Mouse (Mus musculus): ENCODE results near the gene Rad54l2. TPM values are rescaled to one million over a fixed set of nuclear protein-coding genes. Genes with fewer than 3 reads are reported as not detected.

The Rad54l2 gene
- total and polyA plus RNA-seq, 3 experiments, result 9.5 to 14.8 (median 10.7) TPM

DNA sequence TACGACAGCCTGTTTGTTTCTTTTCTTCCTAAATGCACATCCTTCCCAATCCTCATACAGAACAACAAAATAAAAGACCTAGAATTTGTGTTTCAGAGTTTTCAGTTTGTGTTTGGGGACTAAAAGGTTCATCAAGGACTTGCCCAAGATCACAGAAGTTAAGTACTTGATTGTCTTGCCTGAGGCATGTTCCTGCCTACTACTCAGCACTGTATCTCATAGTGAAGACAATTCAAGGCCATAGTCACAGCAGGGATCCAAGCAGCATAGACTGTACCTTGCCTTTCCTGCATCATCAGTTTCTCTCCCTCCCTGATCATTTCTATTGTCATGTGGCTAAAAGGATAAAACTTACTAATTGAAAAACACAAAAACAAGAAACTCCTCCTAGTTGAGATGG, 49.0 kb downstream of the Rad54l2 start:
- no peaks in the 10 kb centered on the region for H3K27me3 ChIP-seq (ENCODE audit: control insufficient read depth, insufficient read depth, low read length)
- intact Hi-C loops (cut with DNase I), result no loop called here
- no peak overlapping the region for H3K9ac ChIP-seq (ENCODE audit: low read depth, low read length)
- 94% methylated on average over 1 of the region's 1 CpGs for WGBS
- H3K4me1 ChIP-seq (ENCODE audit: control insufficient read depth, insufficient read depth, low read length), result no peaks in the 10 kb centered on the region
- H3K4me3 ChIP-seq, result no peak overlapping the region
- H3K27ac ChIP-seq, result no peak overlapping the region
- no peaks in the 10 kb centered on the region for H3K36me3 ChIP-seq (ENCODE audit: control insufficient read depth, insufficient read depth, low read length)
- no peak for DNase-seq
- no peak for TF ChIP-seq CTCF (IDR thresholded peaks at IDR 0.05)
- TF ChIP-seq EP300 (IDR thresholded peaks at IDR 0.05; ENCODE audit: insufficient read depth, low read depth, low read length), result no peak
- no peak for TF ChIP-seq POLR2A (IDR thresholded peaks at IDR 0.05; ENCODE audit: insufficient read depth, low read depth, low read length)
- H3K79me2 ChIP-seq (replicated peaks; ENCODE audit: control insufficient read depth, insufficient read depth, low read length), result peaks cover 1% of the 10 kb centered on the region; the same call in 1 of the 2 replicates

- whole genome bisulfite sequencing, result 78% methylated on average over 1 of the region's 1 CpGs
- H3K9ac ChIP-seq (ENCODE audit: low read depth, low read length), result no peak overlapping the region
- DNase-seq, result no peak
- no peaks in the 10 kb centered on the region for H3K27me3 ChIP-seq (ENCODE audit: control insufficient read depth, insufficient read depth, low read length)
- TF ChIP-seq POLR2A (IDR thresholded peaks at IDR 0.05; ENCODE audit: insufficient read depth, low read depth, low read length), result no peak
- no peak for TF ChIP-seq EP300 (IDR thresholded peaks at IDR 0.05; ENCODE audit: insufficient read depth, low read depth, low read length)
- TF ChIP-seq CTCF (IDR thresholded peaks at IDR 0.05), result no peak
- H3K79me2 ChIP-seq (replicated peaks; ENCODE audit: control insufficient read depth, insufficient read depth, low read length), result peaks cover 1% of the 10 kb centered on the region; the same call in 1 of the 2 replicates
- H3K4me3 ChIP-seq, result no peak overlapping the region
- no peaks in the 10 kb centered on the region for H3K4me1 ChIP-seq (ENCODE audit: control insufficient read depth, insufficient read depth, low read length)
- H3K36me3 ChIP-seq (ENCODE audit: control insufficient read depth, insufficient read depth, low read length), result no peaks in the 10 kb centered on the region
- no peak overlapping the region for H3K27ac ChIP-seq
- intact Hi-C loops (cut with DNase I), result no loop called here
These were observed 49.9 kb downstream of the Rad54l2 start for GRCm38 (mm10) chr9:106739056-106739455.

DNA sequence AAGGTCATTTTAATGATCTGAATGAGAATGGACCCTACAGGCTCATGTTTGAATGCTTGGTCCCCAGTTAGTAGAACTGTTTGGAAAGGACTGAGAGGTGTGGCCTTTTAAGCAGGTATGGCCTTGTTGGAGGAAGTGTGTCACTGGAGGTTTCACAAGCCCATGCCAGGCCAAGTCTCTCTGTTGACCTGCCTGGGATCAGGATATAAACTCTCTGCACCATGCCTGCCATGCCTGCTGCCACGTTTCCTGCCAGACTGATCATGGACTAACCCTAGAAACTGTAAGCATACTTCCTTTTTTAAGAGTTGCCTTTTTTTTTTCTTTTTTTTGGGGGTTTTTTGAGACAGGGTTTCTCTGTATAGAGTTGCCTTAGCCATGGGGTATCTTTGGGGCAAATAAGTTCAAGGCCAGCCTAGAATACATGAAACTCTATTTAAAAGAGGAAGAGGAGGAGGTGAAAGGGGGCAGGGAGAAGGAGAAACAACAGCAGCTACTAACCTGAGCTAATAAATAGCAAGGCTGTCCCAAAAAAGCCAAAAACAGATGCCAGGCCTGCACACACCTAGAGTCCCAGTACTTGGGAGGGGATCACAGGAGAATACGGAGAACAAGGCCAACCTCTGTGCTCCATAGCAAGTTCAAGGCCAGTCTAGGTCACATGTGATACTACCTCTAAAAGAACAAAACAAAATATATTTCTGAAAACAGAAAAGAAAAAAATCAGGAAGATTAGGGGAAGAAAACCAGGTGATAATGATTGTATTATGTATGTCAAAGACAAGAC, 50.6 kb downstream of the Rad54l2 start:
- H3K4me3 ChIP-seq, result no peak overlapping the region
- H3K27me3 ChIP-seq (ENCODE audit: control insufficient read depth, insufficient read depth, low read length), result no peaks in the 10 kb centered on the region
- no peak for DNase-seq
- no peak overlapping the region for H3K27ac ChIP-seq
- H3K9ac ChIP-seq (ENCODE audit: low read depth, low read length), result no peak overlapping the region
- no peak for TF ChIP-seq CTCF (IDR thresholded peaks at IDR 0.05)
- no peak for TF ChIP-seq POLR2A (IDR thresholded peaks at IDR 0.05; ENCODE audit: insufficient read depth, low read depth, low read length)
- no peak for TF ChIP-seq EP300 (IDR thresholded peaks at IDR 0.05; ENCODE audit: insufficient read depth, low read depth, low read length)
- no peaks in the 10 kb centered on the region for H3K36me3 ChIP-seq (ENCODE audit: control insufficient read depth, insufficient read depth, low read length)
- 93% methylated on average over 2 of the region's 2 CpGs for WGBS
- no peaks in the 10 kb centered on the region for H3K4me1 ChIP-seq (ENCODE audit: control insufficient read depth, insufficient read depth, low read length)
- intact Hi-C loops (cut with DNase I), result no loop called here
- H3K79me2 ChIP-seq (replicated peaks; ENCODE audit: control insufficient read depth, insufficient read depth, low read length), result peaks cover 1% of the 10 kb centered on the region; the same call in 1 of the 2 replicates

DNA sequence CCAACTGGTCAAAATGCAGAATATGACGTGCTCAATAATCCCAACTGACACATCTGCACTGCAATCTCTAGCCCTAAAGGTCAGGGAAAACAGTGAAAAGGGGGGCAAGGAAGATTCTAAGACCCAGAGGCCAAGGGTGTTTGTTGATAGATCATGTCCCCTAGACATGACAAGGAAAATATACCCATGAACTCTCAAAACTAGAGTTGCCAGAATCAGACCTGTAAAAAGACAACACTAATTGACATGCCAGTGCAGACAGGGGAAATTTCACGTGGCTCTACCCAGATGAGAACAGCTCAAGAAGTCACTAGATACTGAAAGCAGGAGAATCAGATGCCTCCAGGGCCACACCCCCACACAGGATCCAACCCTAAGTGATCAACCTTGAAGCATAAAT, 55.3 kb downstream of the Rad54l2 start:
- H3K27ac ChIP-seq, result no peak overlapping the region
- intact Hi-C loops (cut with DNase I), result no loop called here
- TF ChIP-seq EP300 (IDR thresholded peaks at IDR 0.05; ENCODE audit: insufficient read depth, low read depth, low read length) (no peak), POLR2A (IDR thresholded peaks at IDR 0.05; ENCODE audit: insufficient read depth, low read depth, low read length) (no peak), CTCF (IDR thresholded peaks at IDR 0.05) (no peak)
- WGBS, result 80% methylated on average over 2 of the region's 2 CpGs
- no peak for DNase-seq
- H3K27me3 ChIP-seq (ENCODE audit: control insufficient read depth, insufficient read depth, low read length), result no peaks in the 10 kb centered on the region
- H3K4me1 ChIP-seq (ENCODE audit: control insufficient read depth, insufficient read depth, low read length), result no peaks in the 10 kb centered on the region
- H3K79me2 ChIP-seq (replicated peaks; ENCODE audit: control insufficient read depth, insufficient read depth, low read length), result peaks cover 1% of the 10 kb centered on the region; the same call in 1 of the 2 replicates
- H3K4me3 ChIP-seq, result no peak overlapping the region
- no peaks in the 10 kb centered on the region for H3K36me3 ChIP-seq (ENCODE audit: control insufficient read depth, insufficient read depth, low read length)
- H3K9ac ChIP-seq (ENCODE audit: low read depth, low read length), result no peak overlapping the region

DNA sequence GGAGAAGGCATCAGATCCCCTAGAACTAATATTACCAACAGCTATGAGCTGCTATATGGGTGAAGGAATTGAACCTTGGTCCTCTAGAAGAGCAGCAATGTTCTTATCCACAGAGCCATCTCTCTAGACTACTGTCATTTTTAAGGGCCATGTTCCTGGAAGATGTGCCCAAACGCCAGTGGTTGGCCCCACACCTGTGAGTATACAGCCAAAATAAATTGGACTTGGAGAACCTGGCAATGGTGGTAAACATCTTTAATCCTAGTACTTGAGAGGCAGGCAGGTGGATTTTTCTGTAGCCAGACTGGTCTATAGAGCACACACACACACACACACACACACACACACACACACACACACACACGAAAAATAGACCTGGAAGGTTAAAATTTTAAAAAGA, 59.6 kb downstream of the Rad54l2 start:
- no peak for DNase-seq
- H3K27ac ChIP-seq, result no peak overlapping the region
- TF ChIP-seq EP300 (IDR thresholded peaks at IDR 0.05; ENCODE audit: insufficient read depth, low read depth, low read length), result no peak
- TF ChIP-seq CTCF (IDR thresholded peaks at IDR 0.05), result no peak
- TF ChIP-seq POLR2A (IDR thresholded peaks at IDR 0.05; ENCODE audit: insufficient read depth, low read depth, low read length), result no peak
- intact Hi-C loops (cut with DNase I), result no loop called here
- no peaks in the 10 kb centered on the region; the same call in 1 of the 2 replicates for H3K79me2 ChIP-seq (replicated peaks; ENCODE audit: control insufficient read depth, insufficient read depth, low read length)
- peaks cover 2% of the 10 kb centered on the region for H3K4me1 ChIP-seq (ENCODE audit: control insufficient read depth, insufficient read depth, low read length)
- H3K4me3 ChIP-seq, result no peak overlapping the region
- 95% methylated on average over 2 of the region's 2 CpGs for WGBS
- no peaks in the 10 kb centered on the region for H3K36me3 ChIP-seq (ENCODE audit: control insufficient read depth, insufficient read depth, low read length)
- H3K9ac ChIP-seq (ENCODE audit: low read depth, low read length), result no peak overlapping the region
- H3K27me3 ChIP-seq (ENCODE audit: control insufficient read depth, insufficient read depth, low read length), result no peaks in the 10 kb centered on the region

DNA sequence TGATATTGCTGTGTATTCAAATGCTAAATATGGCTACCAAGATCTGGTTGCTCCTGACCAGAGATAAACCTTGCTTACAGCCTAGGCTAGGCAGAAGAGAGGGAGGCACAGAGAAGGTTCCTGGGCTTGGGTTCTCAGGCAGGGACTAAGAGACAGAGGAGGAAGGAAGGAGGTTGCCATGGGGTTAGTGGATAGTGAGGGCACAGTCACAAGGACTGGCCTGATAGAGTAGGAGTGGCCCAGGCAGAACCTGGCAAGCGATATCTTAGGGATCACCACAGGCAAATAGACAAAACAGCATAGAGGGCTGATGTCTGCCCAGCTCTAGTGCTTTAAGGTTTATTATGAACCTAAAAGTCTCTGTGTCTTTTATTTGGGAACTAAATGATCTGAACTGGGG, 62.1 kb downstream of the Rad54l2 start:
- H3K4me3 ChIP-seq, result no peak overlapping the region
- WGBS, result 73% methylated on average over 1 of the region's 1 CpGs
- no peaks in the 10 kb centered on the region for H3K27me3 ChIP-seq (ENCODE audit: control insufficient read depth, insufficient read depth, low read length)
- no peak overlapping the region for H3K27ac ChIP-seq
- peaks cover 2% of the 10 kb centered on the region for H3K4me1 ChIP-seq (ENCODE audit: control insufficient read depth, insufficient read depth, low read length)
- H3K36me3 ChIP-seq (ENCODE audit: control insufficient read depth, insufficient read depth, low read length), result no peaks in the 10 kb centered on the region
- DNase-seq, result no peak
- intact Hi-C loops (cut with DNase I), result no loop called here
- H3K79me2 ChIP-seq (replicated peaks; ENCODE audit: control insufficient read depth, insufficient read depth, low read length), result no peaks in the 10 kb centered on the region; the same call in 1 of the 2 replicates
- TF ChIP-seq CTCF (IDR thresholded peaks at IDR 0.05), result no peak
- TF ChIP-seq EP300 (IDR thresholded peaks at IDR 0.05; ENCODE audit: insufficient read depth, low read depth, low read length), result no peak
- TF ChIP-seq POLR2A (IDR thresholded peaks at IDR 0.05; ENCODE audit: insufficient read depth, low read depth, low read length), result no peak
- H3K9ac ChIP-seq (ENCODE audit: low read depth, low read length), result no peak overlapping the region

Measured in heart, adult 2 months (tissue).